Mouse (Mus musculus): ENCODE results near the gene Gm9639.
"Not testable (repeated sequence)": the region's sequence is repeated elsewhere in the genome, so short reads cannot be mapped to it uniquely, and the experiment has no call there.

Gene Gm9639

GRCm38 (mm10) chr10:77794976-77795375, at the start of gene Gm9639:
Gm9639 (minus strand) TSS chr10:77795076.
- no peak for DNase-seq (ENCODE audit: low spot score)

GRCm38 (mm10) chr10:77839006-77839405, 44.1 kb upstream of the Gm9639 start:
- no peak for DNase-seq (ENCODE audit: low spot score)

GRCm38 (mm10) chr10:77835647-77836046, 40.8 kb upstream of the Gm9639 start, which contains the start of gene Krtap10-10:
Krtap10-10 (plus strand) TSS chr10:77835947.
- DNase-seq (ENCODE audit: low spot score), result no peak

- no peak for DNase-seq (ENCODE audit: low spot score)
Observed at GRCm38 (mm10) chr10:77826951-77827350, 32.1 kb upstream of the Gm9639 start, which contains the start of gene Krtap10-4. Krtap10-4 (minus strand) TSS chr10:77827095.

- no peak for DNase-seq (ENCODE audit: low spot score)
Observed at GRCm38 (mm10) chr10:77819203-77819602, 24.3 kb upstream of the Gm9639 start.

- no peak for DNase-seq (ENCODE audit: low spot score)
Observed at GRCm38 (mm10) chr10:77818523-77818922, 23.6 kb upstream of the Gm9639 start.

GRCm38 (mm10) chr10:77815514-77815913, 20.6 kb upstream of the Gm9639 start:
- DNase-seq (ENCODE audit: low spot score), result no peak

GRCm38 (mm10) chr10:77814382-77814781, 19.5 kb upstream of the Gm9639 start, which contains the start of gene Gm2696:
Gm2696 (plus strand) TSS chr10:77814682.
- DNase-seq (ENCODE audit: low spot score), result no peak

GRCm38 (mm10) chr10:77811743-77812142, 16.9 kb upstream of the Gm9639 start, which contains the start of gene Gm9507:
Gm9507 (minus strand) TSS chr10:77811843.
- DNase-seq (ENCODE audit: low spot score), result no peak

- no peak for DNase-seq (ENCODE audit: low spot score)
Observed at GRCm38 (mm10) chr10:77804095-77804494, 9.2 kb upstream of the Gm9639 start.

- no peak for DNase-seq (ENCODE audit: low spot score)
Observed at GRCm38 (mm10) chr10:77798921-77799508, 4.1 kb upstream of the Gm9639 start, which contains the start of gene Gm19668. Gm19668 (minus strand) TSS chr10:77799133.

- not testable (repeated sequence) for DNase-seq (ENCODE audit: low spot score)
Observed at GRCm38 (mm10) chr10:77798164-77798920, 3.5 kb upstream of the Gm9639 start.

- no peak for DNase-seq (ENCODE audit: low spot score)
Observed at GRCm38 (mm10) chr10:77797677-77798076, 2.8 kb upstream of the Gm9639 start.

- DNase-seq (ENCODE audit: low spot score), result no peak
Observed at GRCm38 (mm10) chr10:77788621-77789020, 6.3 kb downstream of the Gm9639 start.

- not testable (repeated sequence) for DNase-seq (ENCODE audit: low spot score)
Observed at GRCm38 (mm10) chr10:77787876-77788275, 7.0 kb downstream of the Gm9639 start, which contains the start of gene Gm7137. Gm7137 (minus strand) TSS chr10:77788200.

GRCm38 (mm10) chr10:77783396-77783795, 11.5 kb downstream of the Gm9639 start:
- not testable (repeated sequence) for DNase-seq (ENCODE audit: low spot score)

GRCm38 (mm10) chr10:77782442-77782841, 12.4 kb downstream of the Gm9639 start, which contains the start of gene Gm3250:
Gm3250 (minus strand) TSS chr10:77782542.
- DNase-seq (ENCODE audit: low spot score), result not testable (repeated sequence)

- DNase-seq (ENCODE audit: low spot score), result not testable (repeated sequence)
Observed at GRCm38 (mm10) chr10:77776844-77777243, 18.0 kb downstream of the Gm9639 start, which contains the start of gene Gm7138. Gm7138 (minus strand) TSS chr10:77776944.

- DNase-seq (ENCODE audit: low spot score), result not testable (repeated sequence)
Observed at GRCm38 (mm10) chr10:77772142-77772541, 22.7 kb downstream of the Gm9639 start.

GRCm38 (mm10) chr10:77771225-77771624, 23.7 kb downstream of the Gm9639 start, which contains the start of gene Gm3238:
Gm3238 (minus strand) TSS chr10:77771325.
- not testable (repeated sequence) for DNase-seq (ENCODE audit: low spot score)

- no peak for DNase-seq (ENCODE audit: low spot score)
Observed at GRCm38 (mm10) chr10:77769727-77770126, 25.1 kb downstream of the Gm9639 start.

GRCm38 (mm10) chr10:77759582-77759981, 35.3 kb downstream of the Gm9639 start, which contains the start of gene Gm3233:
Gm3233 (minus strand) TSS chr10:77759682.
- not testable (repeated sequence) for DNase-seq (ENCODE audit: low spot score)

GRCm38 (mm10) chr10:77753448-77753847, 41.4 kb downstream of the Gm9639 start:
- no peak for DNase-seq (ENCODE audit: low spot score)
